Mouse (Mus musculus): ENCODE data around the gene Ift122. TPM values are rescaled to one million over a fixed set of nuclear protein-coding genes. Genes with fewer than 3 reads are reported as not detected.
"Not testable (repeated sequence)": the region's sequence is repeated elsewhere in the genome, so short reads cannot be mapped to it uniquely, and the experiment has no call there.

The Ift122 gene
- polyA plus RNA-seq, 1 experiment from 2014 or later = 21.0 TPM

DNA sequence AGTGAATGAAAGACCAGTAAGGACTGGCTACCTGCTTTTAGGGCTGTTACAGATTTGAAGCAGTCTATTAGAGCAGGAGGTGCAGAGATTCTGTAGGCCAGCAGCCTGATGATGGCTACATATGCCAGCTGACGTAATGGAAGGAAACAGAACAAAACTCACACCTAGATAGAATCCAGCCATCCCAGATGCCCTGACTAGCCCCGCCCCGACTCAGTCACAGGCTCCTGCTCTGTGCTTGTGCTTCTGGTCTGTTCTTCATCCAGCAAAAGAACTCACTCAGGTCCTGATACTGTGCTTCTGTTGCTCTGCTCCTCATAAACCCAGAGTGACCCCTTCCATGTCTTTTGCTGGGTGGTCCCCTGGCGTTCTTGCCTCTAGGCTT lies 3.1 kb downstream of the Ift122 start:
- Histone ChIP-seq H3K4me1 (ENCODE audit: control insufficient read depth, insufficient read depth, low read length) (peaks cover 30% of the 10 kb centered on the region), H3K9me3 (replicated peaks; ENCODE audit: control insufficient read depth, low read length) (no peaks in the 10 kb centered on the region), H3K4me3 (replicated peaks; ENCODE audit: low read length) (no peak overlapping the region), H3K9ac (ENCODE audit: low read length) (peak overlapping the region; percentile 36; the same call in 1 of the 2 replicates), H3K36me3 (ENCODE audit: control insufficient read depth, insufficient read depth, low read length) (no peaks in the 10 kb centered on the region), H3K27ac (ENCODE audit: low read length) (peak overlapping the region; percentile 81), H3K27me3 (ENCODE audit: control insufficient read depth, insufficient read depth, low read length) (no peaks in the 10 kb centered on the region), H3K4me2 (ENCODE audit: low read depth, low read length) (no peak overlapping the region)
- 43% methylated on average over 4 of the region's 4 CpGs for WGBS
- peak; percentile 18; the same call in 1 of the 2 replicates for ATAC-seq (ENCODE audit: insufficient read depth, low FRiP score)

DNA sequence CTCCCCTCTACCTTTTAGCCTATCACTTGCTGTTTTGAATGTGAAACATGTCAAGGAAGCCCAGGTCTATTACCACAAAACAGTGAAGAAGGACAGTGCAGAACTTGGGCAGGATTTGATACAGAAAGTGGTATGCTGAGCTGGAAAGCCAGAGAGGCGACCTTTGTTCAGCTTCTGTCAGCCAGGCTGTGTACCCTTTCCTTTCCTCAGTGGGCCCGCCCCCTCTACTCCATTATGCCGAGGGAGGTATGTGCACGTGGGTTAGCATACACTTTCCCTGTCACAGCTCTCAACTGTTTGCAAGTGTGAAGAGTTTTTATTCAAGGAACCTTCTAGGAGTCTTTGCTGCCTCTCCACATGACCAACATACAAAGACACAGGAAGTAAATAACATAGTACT lies 6.0 kb downstream of the Ift122 start:
- H3K4me2 ChIP-seq (ENCODE audit: low read depth, low read length) = no peak overlapping the region
- no peak overlapping the region for H3K4me3 ChIP-seq (replicated peaks; ENCODE audit: low read length)
- no peaks in the 10 kb centered on the region for H3K9me3 ChIP-seq (replicated peaks; ENCODE audit: control insufficient read depth, low read length)
- ATAC-seq (ENCODE audit: insufficient read depth, low FRiP score) = no peak
- H3K9ac ChIP-seq (ENCODE audit: low read length) = 0 out of 2 replicates have a peak overlapping the region, but pooled peaks have one; percentile 24
- H3K27ac ChIP-seq (ENCODE audit: low read length) = peak overlapping the region; percentile 44; the same call in 1 of the 2 replicates
- 30% methylated on average over 4 of the region's 4 CpGs for WGBS
- no peaks in the 10 kb centered on the region for H3K36me3 ChIP-seq (ENCODE audit: control insufficient read depth, insufficient read depth, low read length)
- H3K27me3 ChIP-seq (ENCODE audit: control insufficient read depth, insufficient read depth, low read length) = no peaks in the 10 kb centered on the region
- peaks cover 39% of the 10 kb centered on the region for H3K4me1 ChIP-seq (ENCODE audit: control insufficient read depth, insufficient read depth, low read length)

DNA sequence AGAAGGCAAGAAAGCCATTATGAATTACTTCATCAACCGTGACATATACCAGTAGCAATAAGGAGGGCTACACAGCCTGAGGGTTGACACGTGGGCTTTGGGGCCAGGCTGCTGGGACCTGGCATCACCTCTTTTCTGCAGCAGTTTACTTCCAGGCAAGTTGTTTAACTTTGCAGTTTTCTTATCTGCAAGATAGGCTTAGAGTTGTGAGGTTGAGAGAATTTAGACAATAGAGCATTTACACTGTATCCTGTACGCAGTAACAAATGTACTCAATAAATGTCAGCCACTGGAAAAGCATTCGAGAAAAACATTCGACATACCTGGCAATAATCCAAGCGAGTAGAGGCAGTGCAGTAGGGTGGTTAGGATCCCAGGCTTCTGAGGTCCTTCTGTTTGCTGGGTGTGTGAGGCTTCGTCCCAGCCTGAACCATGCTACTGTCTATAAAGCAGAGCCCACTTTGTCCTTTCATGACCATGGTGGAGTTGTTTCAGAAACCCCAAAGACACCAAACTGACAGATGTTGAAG lies 6.8 kb downstream of the Ift122 start:
- no peak overlapping the region for H3K9ac ChIP-seq (ENCODE audit: low read length)
- peaks cover 42% of the 10 kb centered on the region for H3K4me1 ChIP-seq (ENCODE audit: control insufficient read depth, insufficient read depth, low read length)
- no peak overlapping the region for H3K4me3 ChIP-seq (replicated peaks; ENCODE audit: low read length)
- no peaks in the 10 kb centered on the region for H3K27me3 ChIP-seq (ENCODE audit: control insufficient read depth, insufficient read depth, low read length)
- peak; percentile 32; the same call in 1 of the 2 replicates for ATAC-seq (ENCODE audit: insufficient read depth, low FRiP score)
- H3K9me3 ChIP-seq (replicated peaks; ENCODE audit: control insufficient read depth, low read length) = no peaks in the 10 kb centered on the region
- WGBS = 31% methylated on average over 7 of the region's 7 CpGs
- no peak overlapping the region for H3K4me2 ChIP-seq (ENCODE audit: low read depth, low read length)
- no peaks in the 10 kb centered on the region for H3K36me3 ChIP-seq (ENCODE audit: control insufficient read depth, insufficient read depth, low read length)
- H3K27ac ChIP-seq (ENCODE audit: low read length) = peak overlapping the region; percentile 7

DNA sequence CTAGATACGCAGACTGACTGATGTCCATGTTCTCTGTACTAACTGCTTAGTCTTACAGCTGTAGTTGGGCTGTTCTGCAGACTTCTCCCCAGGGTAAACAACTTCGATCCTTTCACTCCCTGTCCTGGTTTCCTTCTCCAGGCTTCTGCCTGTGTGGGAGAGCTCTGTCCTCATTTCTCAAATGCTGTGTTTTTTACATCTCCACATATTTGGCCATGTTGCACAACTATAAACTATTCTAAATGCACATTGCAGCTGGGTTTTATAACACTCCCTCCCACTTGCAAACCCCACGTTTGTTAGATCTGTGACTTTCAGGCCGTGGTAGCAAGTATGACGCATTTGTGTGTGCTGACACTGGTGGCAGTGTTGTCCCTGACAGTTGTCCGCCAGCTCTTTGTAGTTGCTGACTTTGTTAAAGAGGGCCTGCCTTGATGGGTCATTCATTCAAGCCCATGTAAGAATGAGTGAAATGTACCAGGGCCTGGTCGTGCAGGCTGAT lies 10.1 kb downstream of the Ift122 start:
- Histone ChIP-seq H3K9ac (ENCODE audit: low read length) (peak overlapping the region; percentile 35; the same call in 1 of the 2 replicates), H3K4me3 (replicated peaks; ENCODE audit: low read length) (no peak overlapping the region), H3K36me3 (ENCODE audit: control insufficient read depth, insufficient read depth, low read length) (no peaks in the 10 kb centered on the region), H3K27me3 (ENCODE audit: control insufficient read depth, insufficient read depth, low read length) (no peaks in the 10 kb centered on the region), H3K27ac (ENCODE audit: low read length) (peak overlapping the region; percentile 92), H3K4me1 (ENCODE audit: control insufficient read depth, insufficient read depth, low read length) (peaks cover 35% of the 10 kb centered on the region), H3K4me2 (ENCODE audit: low read depth, low read length) (no peak overlapping the region), H3K9me3 (replicated peaks; ENCODE audit: control insufficient read depth, low read length) (no peaks in the 10 kb centered on the region)
- 35% methylated on average over 7 of the region's 7 CpGs for WGBS
- peak; percentile 74 for ATAC-seq (ENCODE audit: insufficient read depth, low FRiP score)

DNA sequence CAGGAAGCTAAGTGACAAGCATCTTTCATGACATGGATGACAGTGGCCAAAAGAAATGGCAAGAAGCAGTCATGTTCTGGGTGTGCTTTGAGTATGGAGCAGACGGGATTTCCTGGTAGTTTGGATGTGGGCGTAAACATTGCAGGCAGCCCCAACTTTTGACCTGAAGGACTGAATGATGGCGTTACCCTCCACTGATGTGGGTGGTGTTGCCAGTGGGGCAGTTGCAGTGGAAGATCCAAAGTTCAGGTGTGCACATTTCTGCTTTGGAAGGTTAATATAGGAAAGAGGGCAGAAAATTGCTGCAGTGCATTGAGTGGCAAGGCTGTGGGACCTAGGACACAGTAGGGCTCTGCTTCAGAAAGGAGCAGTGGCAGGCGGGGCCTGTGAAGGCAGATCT lies 12.0 kb downstream of the Ift122 start:
- WGBS = 92% methylated on average over 4 of the region's 4 CpGs
- Histone ChIP-seq H3K4me3 (replicated peaks; ENCODE audit: low read length) (no peak overlapping the region), H3K36me3 (ENCODE audit: control insufficient read depth, insufficient read depth, low read length) (no peaks in the 10 kb centered on the region), H3K4me2 (ENCODE audit: low read depth, low read length) (no peak overlapping the region), H3K27ac (ENCODE audit: low read length) (no peak overlapping the region), H3K9ac (ENCODE audit: low read length) (no peak overlapping the region), H3K4me1 (ENCODE audit: control insufficient read depth, insufficient read depth, low read length) (peaks cover 27% of the 10 kb centered on the region), H3K27me3 (ENCODE audit: control insufficient read depth, insufficient read depth, low read length) (no peaks in the 10 kb centered on the region), H3K9me3 (replicated peaks; ENCODE audit: control insufficient read depth, low read length) (no peaks in the 10 kb centered on the region)
- ATAC-seq (ENCODE audit: insufficient read depth, low FRiP score) = no peak

DNA sequence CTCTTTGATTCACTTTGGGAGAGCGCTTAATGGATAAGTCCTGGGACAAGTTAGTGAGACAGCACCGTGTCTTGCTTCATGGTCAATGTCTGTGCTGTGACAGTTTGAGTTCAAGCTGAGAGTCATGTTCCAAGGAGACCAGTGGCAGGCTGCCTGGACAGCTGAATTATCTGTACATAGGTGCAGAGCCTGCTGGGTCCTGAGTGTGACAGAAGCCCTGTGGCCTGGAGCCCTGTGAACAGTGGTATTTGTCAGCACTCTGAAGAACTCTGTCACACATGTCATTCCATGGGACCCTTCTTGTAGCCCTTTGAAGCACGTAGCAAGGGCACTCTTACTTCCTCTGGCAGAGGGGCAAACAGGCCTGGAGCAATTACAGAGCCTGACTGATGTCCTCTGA lies 13.9 kb downstream of the Ift122 start:
- H3K27me3 ChIP-seq (ENCODE audit: control insufficient read depth, insufficient read depth, low read length); H3K9me3 ChIP-seq (replicated peaks; ENCODE audit: control insufficient read depth, low read length); H3K27ac ChIP-seq (ENCODE audit: low read length); H3K4me2 ChIP-seq (ENCODE audit: low read depth, low read length); H3K4me3 ChIP-seq (replicated peaks; ENCODE audit: low read length); H3K9ac ChIP-seq (ENCODE audit: low read length); H3K36me3 ChIP-seq (ENCODE audit: control insufficient read depth, insufficient read depth, low read length); ATAC-seq (ENCODE audit: insufficient read depth, low FRiP score): not testable (repeated sequence)
- no CpG with 5 or more reads among the region's 3 CpGs for WGBS
- peaks cover 18% of the 10 kb centered on the region for H3K4me1 ChIP-seq (ENCODE audit: control insufficient read depth, insufficient read depth, low read length)

DNA sequence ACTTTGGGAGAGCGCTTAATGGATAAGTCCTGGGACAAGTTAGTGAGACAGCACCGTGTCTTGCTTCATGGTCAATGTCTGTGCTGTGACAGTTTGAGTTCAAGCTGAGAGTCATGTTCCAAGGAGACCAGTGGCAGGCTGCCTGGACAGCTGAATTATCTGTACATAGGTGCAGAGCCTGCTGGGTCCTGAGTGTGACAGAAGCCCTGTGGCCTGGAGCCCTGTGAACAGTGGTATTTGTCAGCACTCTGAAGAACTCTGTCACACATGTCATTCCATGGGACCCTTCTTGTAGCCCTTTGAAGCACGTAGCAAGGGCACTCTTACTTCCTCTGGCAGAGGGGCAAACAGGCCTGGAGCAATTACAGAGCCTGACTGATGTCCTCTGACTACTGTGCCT lies 18.0 kb downstream of the Ift122 start:
- not testable (repeated sequence) for H3K36me3 ChIP-seq (ENCODE audit: control insufficient read depth, insufficient read depth, low read length); ATAC-seq (ENCODE audit: insufficient read depth, low FRiP score); H3K9me3 ChIP-seq (replicated peaks; ENCODE audit: control insufficient read depth, low read length); H3K4me1 ChIP-seq (ENCODE audit: control insufficient read depth, insufficient read depth, low read length); H3K4me2 ChIP-seq (ENCODE audit: low read depth, low read length); H3K27me3 ChIP-seq (ENCODE audit: control insufficient read depth, insufficient read depth, low read length); H3K4me3 ChIP-seq (replicated peaks; ENCODE audit: low read length); H3K27ac ChIP-seq (ENCODE audit: low read length); H3K9ac ChIP-seq (ENCODE audit: low read length)
- WGBS = no CpG with 5 or more reads among the region's 3 CpGs

DNA sequence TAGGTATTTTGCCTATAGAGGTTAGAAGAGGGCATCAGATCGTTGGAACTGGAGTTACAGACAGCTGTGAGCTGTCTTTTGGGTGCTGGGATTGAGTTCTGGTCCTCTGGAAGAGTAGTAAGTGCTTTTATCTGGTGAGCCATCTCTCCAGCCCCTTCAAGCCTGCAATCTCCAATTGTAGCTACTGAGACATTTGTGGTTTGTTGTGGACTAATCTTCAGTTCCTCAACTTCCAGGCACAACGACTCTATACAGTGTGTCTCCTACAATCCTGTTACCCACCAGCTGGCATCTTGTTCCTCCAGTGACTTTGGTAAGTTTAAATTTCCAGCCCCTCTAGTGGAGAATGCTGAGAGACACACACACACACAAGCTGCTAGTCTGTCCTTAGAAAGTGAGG lies 24.0 kb downstream of the Ift122 start:
- Histone ChIP-seq H3K9ac (ENCODE audit: low read length) (no peak overlapping the region), H3K9me3 (replicated peaks; ENCODE audit: control insufficient read depth, low read length) (no peaks in the 10 kb centered on the region), H3K4me1 (ENCODE audit: control insufficient read depth, insufficient read depth, low read length) (no peaks in the 10 kb centered on the region; the same call in 1 of the 2 replicates), H3K36me3 (ENCODE audit: control insufficient read depth, insufficient read depth, low read length) (0 out of 2 replicates have a peak, but pooled peaks cover 7% of the 10 kb centered on the region), H3K4me2 (ENCODE audit: low read depth, low read length) (no peak overlapping the region), H3K27ac (ENCODE audit: low read length) (no peak overlapping the region), H3K27me3 (ENCODE audit: control insufficient read depth, insufficient read depth, low read length) (no peaks in the 10 kb centered on the region), H3K4me3 (replicated peaks; ENCODE audit: low read length) (no peak overlapping the region)
- 81% methylated on average over 2 of the region's 2 CpGs for WGBS
- ATAC-seq (ENCODE audit: insufficient read depth, low FRiP score) = no peak

DNA sequence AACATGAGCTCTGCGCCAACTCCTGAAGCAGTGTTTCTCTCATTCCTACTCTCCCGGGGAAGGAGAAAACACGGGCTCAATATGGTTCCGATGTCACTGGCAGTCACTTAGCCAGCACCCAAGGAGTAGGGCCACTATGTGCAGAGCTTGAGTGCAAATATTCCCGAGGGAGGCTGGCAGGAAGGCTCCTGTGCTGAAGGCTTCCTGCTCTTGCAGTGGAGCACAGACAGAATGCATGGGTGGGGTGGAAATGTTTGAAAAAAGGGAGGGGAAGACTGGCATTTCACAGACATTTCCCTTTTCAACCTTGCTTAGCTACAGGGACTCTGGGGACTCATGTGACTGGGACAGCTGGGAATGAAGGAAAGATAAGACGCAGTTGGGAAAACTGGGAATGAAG lies 25.4 kb downstream of the Ift122 start:
- no peaks in the 10 kb centered on the region for H3K9me3 ChIP-seq (replicated peaks; ENCODE audit: control insufficient read depth, low read length)
- H3K4me3 ChIP-seq (replicated peaks; ENCODE audit: low read length) = no peak overlapping the region
- no peak overlapping the region for H3K4me2 ChIP-seq (ENCODE audit: low read depth, low read length)
- H3K27ac ChIP-seq (ENCODE audit: low read length) = peak overlapping the region; percentile 19; the same call in 1 of the 2 replicates
- H3K36me3 ChIP-seq (ENCODE audit: control insufficient read depth, insufficient read depth, low read length) = 0 out of 2 replicates have a peak, but pooled peaks cover 7% of the 10 kb centered on the region
- no peaks in the 10 kb centered on the region; the same call in 1 of the 2 replicates for H3K4me1 ChIP-seq (ENCODE audit: control insufficient read depth, insufficient read depth, low read length)
- H3K27me3 ChIP-seq (ENCODE audit: control insufficient read depth, insufficient read depth, low read length) = no peaks in the 10 kb centered on the region
- no peak; the same call in 1 of the 2 replicates for ATAC-seq (ENCODE audit: insufficient read depth, low FRiP score)
- no peak overlapping the region for H3K9ac ChIP-seq (ENCODE audit: low read length)
- 54% methylated on average over 6 of the region's 6 CpGs for WGBS

Data from stomach, embryonic 16.5 days (tissue).